Mouse (Mus musculus): ENCODE results near the gene Sema4d. TPM values are rescaled to one million over a fixed set of nuclear protein-coding genes. Genes with fewer than 3 reads are reported as not detected.

Sema4d gene
- total RNA-seq, 4 experiments from 2014 or later = 79.8 to 99.9 (median 95.4) TPM

- no peak for DNase-seq (ENCODE audit: low spot score in 2 of 2)
Measured at GRCm38 (mm10) chr13:51815865-51816504, 22.4 kb upstream of the Sema4d start.

GRCm38 (mm10) chr13:51814646-51815045 lies 21.1 kb upstream of the Sema4d start:
- DNase-seq (ENCODE audit: low spot score in 2 of 2) = no peak

- no peak for DNase-seq (ENCODE audit: low spot score in 2 of 2)
Measured at GRCm38 (mm10) chr13:51813621-51814615, 20.4 kb upstream of the Sema4d start.

GRCm38 (mm10) chr13:51808141-51808540 lies 14.6 kb upstream of the Sema4d start:
- no peak for DNase-seq (ENCODE audit: low spot score in 2 of 2)

- no peak for DNase-seq (ENCODE audit: low spot score in 2 of 2)
Measured at GRCm38 (mm10) chr13:51806220-51806619, 12.7 kb upstream of the Sema4d start.

GRCm38 (mm10) chr13:51805634-51806033 lies 12.1 kb upstream of the Sema4d start:
- DNase-seq (ENCODE audit: low spot score in 2 of 2) = peak; percentile 62 to 72

- DNase-seq (ENCODE audit: low spot score in 2 of 2) = peak in 1 of 2 experiments; percentile 31
Measured at GRCm38 (mm10) chr13:51800921-51801320, 7.4 kb upstream of the Sema4d start.

GRCm38 (mm10) chr13:51799735-51800522 lies 6.4 kb upstream of the Sema4d start:
- DNase-seq (ENCODE audit: low spot score in 2 of 2) = no peak

- DNase-seq (ENCODE audit: low spot score in 2 of 2) = no peak
Measured at GRCm38 (mm10) chr13:51797899-51798746, 4.6 kb upstream of the Sema4d start.

- no peak for DNase-seq (ENCODE audit: low spot score in 2 of 2)
Measured at GRCm38 (mm10) chr13:51793948-51794347, 401 bp upstream of the Sema4d start.

GRCm38 (mm10) chr13:51792729-51793424 lies 670 bp downstream of the Sema4d start:
- DNase-seq (ENCODE audit: low spot score in 2 of 2) = peak in 1 of 2 experiments; percentile 42

GRCm38 (mm10) chr13:51792135-51792573 lies 1.4 kb downstream of the Sema4d start:
- peak in 1 of 2 experiments; percentile 53 for DNase-seq (ENCODE audit: low spot score in 2 of 2)

- DNase-seq (ENCODE audit: low spot score in 2 of 2) = no peak
Measured at GRCm38 (mm10) chr13:51791604-51792003, 1.9 kb downstream of the Sema4d start.

GRCm38 (mm10) chr13:51790793-51791192 lies 2.8 kb downstream of the Sema4d start:
- DNase-seq (ENCODE audit: low spot score in 2 of 2) = no peak

- DNase-seq (ENCODE audit: low spot score in 2 of 2) = no peak
Measured at GRCm38 (mm10) chr13:51787858-51788257, 5.7 kb downstream of the Sema4d start.

- DNase-seq (ENCODE audit: low spot score in 2 of 2) = no peak
Measured at GRCm38 (mm10) chr13:51786616-51787015, 6.9 kb downstream of the Sema4d start.

GRCm38 (mm10) chr13:51784476-51784875 lies 9.1 kb downstream of the Sema4d start:
- DNase-seq (ENCODE audit: low spot score in 2 of 2) = no peak

- no peak for DNase-seq (ENCODE audit: low spot score in 2 of 2)
Measured at GRCm38 (mm10) chr13:51783857-51784256, 9.7 kb downstream of the Sema4d start.

- DNase-seq (ENCODE audit: low spot score in 2 of 2) = no peak
Measured at GRCm38 (mm10) chr13:51780509-51781155, 12.9 kb downstream of the Sema4d start.
